ENCODE assay signal across 20 mouse cellular contexts in genomic region chr10:9818574-9818973, GRCm38 (mm10).
DNase-seq lines count a peak whose midpoint lies in the region; TF ChIP-seq lines count a peak whose summit lies in the region.
"Had no signal": no experiment of that assay in that cellular context is flagged by ENCODE, and none has a peak within 500 bp of the region (broad histone marks: within the 10 kb centered on the region; RNA-seq: fewer than 3 reads in every experiment).

No protein-coding gene starts in this region.

- TF ChIP-seq RAD21 in MEL (IDR thresholded peaks at IDR 0.05; ENCODE audit: low read depth, low read length): no peak

- DNase-seq in heart, adult 11 months: peak; percentile 48
- DNase-seq in heart, postnatal 4 days: no peak
- DNase-seq in MEL (ENCODE audit: low read depth, low spot score): no peak
- no peak for DNase-seq in adrenal gland, adult 18-20 months (ENCODE audit: low spot score in 2 of 2)
- no peak for DNase-seq in lung, postnatal 4 days
- DNase-seq: adrenal gland, adult 8-10 months; adrenal gland, postnatal 14 days; adrenal gland, postnatal 36 days; B cell, adult 2 months; cerebellum, adult 11-12 months; cerebellum, adult 2 months; cerebellum, adult 9-10 months; cerebellum, postnatal 10 days; cerebellum, postnatal 25 days; forebrain, postnatal 0 days had no signal

- TF ChIP-seq CTCF in MEL (IDR thresholded peaks at IDR 0.05 in 2 of 3, conservative IDR thresholded peaks at IDR 0.05 in 1 of 3; ENCODE audit: control insufficient read depth in 1 of 3, insufficient read depth in 1 of 3, low read depth in 2 of 3, low read length in 3 of 3, poor library complexity in 1 of 3, severe bottlenecking in 1 of 3): no peak

- no peak overlapping the region for H3K27ac ChIP-seq in MEL (ENCODE audit: control insufficient read depth, low read depth, low read length)
- H3K27ac ChIP-seq: embryonic facial prominence, embryonic 10.5 days; embryonic facial prominence, embryonic 12.5 days; forebrain, embryonic 13.5 days; forebrain, embryonic 15.5 days had no signal

- H3K79me2 ChIP-seq in MEL (ENCODE audit: control insufficient read depth, insufficient read depth, low read length, poor library complexity): no peaks in the 10 kb centered on the region

- H3K4me3 ChIP-seq in MEL (ENCODE audit: control insufficient read depth in 1 of 2, insufficient read depth in 1 of 2, low read depth in 2 of 2, low read length in 2 of 2): no peak overlapping the region
- H3K4me3 ChIP-seq: embryonic facial prominence, embryonic 10.5 days; embryonic facial prominence, embryonic 12.5 days; forebrain, embryonic 13.5 days; forebrain, embryonic 15.5 days had no signal

- no peak overlapping the region for H3K9ac ChIP-seq in MEL (ENCODE audit: control insufficient read depth, low read depth, low read length, poor library complexity, severe bottlenecking)
- H3K9ac ChIP-seq: embryonic facial prominence, embryonic 12.5 days; forebrain, embryonic 13.5 days; forebrain, embryonic 15.5 days; forebrain, postnatal 0 days had no signal

- no peaks in the 10 kb centered on the region for H3K27me3 ChIP-seq in MEL (ENCODE audit: control insufficient read depth in 1 of 2, insufficient read depth in 2 of 2, low read length in 2 of 2)
- H3K27me3 ChIP-seq: embryonic facial prominence, embryonic 12.5 days; forebrain, embryonic 13.5 days; forebrain, embryonic 15.5 days had no signal

- H3K9me3 ChIP-seq in MEL (replicated peaks; ENCODE audit: insufficient read depth, low read length): no peaks in the 10 kb centered on the region
- H3K9me3 ChIP-seq: embryonic facial prominence, embryonic 10.5 days; embryonic facial prominence, embryonic 12.5 days; forebrain, embryonic 13.5 days; forebrain, embryonic 15.5 days; G1E had no signal

- no peak for TF ChIP-seq EP300 in MEL (IDR thresholded peaks at IDR 0.05; ENCODE audit: low read depth in 1 of 2, low read length in 2 of 2)

- no peak for TF ChIP-seq POLR2A in MEL (IDR thresholded peaks at IDR 0.05; ENCODE audit: control insufficient read depth in 1 of 2, insufficient read depth in 1 of 2, low read depth in 1 of 2, low read length in 2 of 2, poor library complexity in 1 of 2)

- H3K36me3 ChIP-seq in MEL (ENCODE audit: control insufficient read depth in 1 of 2, insufficient read depth in 2 of 2, low read length in 2 of 2): peaks cover 0 to 2% of the 10 kb centered on the region in 2 experiments; a peak in 2 of 4 replicates
- H3K36me3 ChIP-seq: embryonic facial prominence, embryonic 10.5 days; embryonic facial prominence, embryonic 12.5 days; forebrain, embryonic 15.5 days had no signal

- H3K4me1 ChIP-seq in MEL (ENCODE audit: control insufficient read depth in 1 of 2, insufficient read depth in 2 of 2, low read length in 2 of 2): no peaks in the 10 kb centered on the region
- H3K4me1 ChIP-seq: embryonic facial prominence, embryonic 10.5 days; embryonic facial prominence, embryonic 12.5 days; forebrain, embryonic 13.5 days; forebrain, embryonic 15.5 days had no signal

TF ChIP-seq in MEL, 35 proteins besides CTCF, POLR2A, EP300 and RAD21:
- TF ChIP-seq MAFK (IDR thresholded peaks at IDR 0.05; ENCODE audit: borderline replicate concordance, low read depth, low read length) (peak; percentile 41; the same call in 1 of the 2 replicates), KAT2A (conservative IDR thresholded peaks at IDR 0.05; ENCODE audit: low read depth, low read length) (no peak)
